ENCODE assay signal across 9 mouse cellular contexts in genomic region chr7:44670803-44671202, GRCm38 (mm10). TPM values are rescaled to one million over a fixed set of nuclear protein-coding genes. Genes with fewer than 3 reads are reported as not detected.
DNase-seq lines count a peak whose midpoint lies in the region; ATAC-seq lines count a peak whose summit lies in the region.
"Had no signal": no experiment of that assay in that cellular context is flagged by ENCODE, and none has a peak within 500 bp of the region (broad histone marks: within the 10 kb centered on the region; RNA-seq: fewer than 3 reads in every experiment).

TSS of gene Myh14 (minus strand) at chr7:44670843.

- no peaks in the 10 kb centered on the region for H3K36me3 ChIP-seq in hindbrain, embryonic 16.5 days (ENCODE audit: control insufficient read depth, insufficient read depth, low read length)

- peaks cover 7% of the 10 kb centered on the region for H3K4me1 ChIP-seq in hindbrain, embryonic 16.5 days (ENCODE audit: control insufficient read depth, insufficient read depth, low read depth, low read length)

- no peak within 1 kb of the TSS for H3K27ac ChIP-seq in hindbrain, embryonic 16.5 days (ENCODE audit: low read depth, low read length)

- peak within 1 kb of the TSS; percentile 63 for H3K4me2 ChIP-seq in hindbrain, embryonic 16.5 days (ENCODE audit: low read length)

- peaks cover 10% of the 10 kb centered on the region; the same call in 1 of the 2 replicates for H3K27me3 ChIP-seq in hindbrain, embryonic 16.5 days (replicated peaks; ENCODE audit: control insufficient read depth, insufficient read depth, low read length)

- ATAC-seq in hindbrain, embryonic 16.5 days: peak; percentile 97

- no peaks in the 10 kb centered on the region for H3K9me3 ChIP-seq in hindbrain, embryonic 16.5 days (ENCODE audit: control insufficient read depth, low read length)

- DNase-seq in adrenal gland, adult 8-10 months: peak; percentile 92
- DNase-seq in embryo, embryonic 10 days (ENCODE audit: low spot score): peak; percentile 94
- DNase-seq in gastrocnemius, adult 8-10 months (ENCODE audit: low spot score in 2 of 2): peak; percentile 87 to 94
- peak; percentile 93 to 96 for DNase-seq in layer of hippocampus, postnatal 36 days
- DNase-seq in lung, postnatal 10 days: peak; percentile 89
- peak; percentile 93 for DNase-seq in retina, embryonic 14.5 days (ENCODE audit: low spot score)
- DNase-seq in urinary bladder, postnatal 36 days (ENCODE audit: low spot score in 2 of 2): peak; percentile 75 to 88

- 1% methylated on average over 23 of the region's 23 CpGs for WGBS in hindbrain, embryonic 16.5 days

- peak within 1 kb of the TSS; percentile 47; the same call in 1 of the 2 replicates for H3K9ac ChIP-seq in hindbrain, embryonic 16.5 days (ENCODE audit: low read depth, low read length)

- H3K4me3 ChIP-seq in hindbrain, embryonic 16.5 days (ENCODE audit: low read length): peak within 1 kb of the TSS; percentile 41
- H3K4me3 ChIP-seq: erythroblast, embryonic 14.5 days had no signal

RNA-seq across cellular contexts. Expression of gene Myh14, which starts in this region (rescaled TPM):
- 10 to 100 TPM in 1 of 4 experiments, 1 to 10 TPM in 3; 7.3 to 16.5 (median 8.4) TPM for total RNA-seq in adrenal gland, adult 8-10 months (2022)
- total RNA-seq in gastrocnemius, adult 8-10 months (2022): 10 to 100 TPM; 38.7 to 58.3 (median 42.5) TPM
- polyA plus RNA-seq in hindbrain, embryonic 16.5 days (2015; fragmentation: Nextera tagmentation; extraction: Ambion mirVana): 5.0 and 8.0 TPM in 2 replicates
- 10 to 100 TPM; 27.7 to 28.1 TPM for total RNA-seq in layer of hippocampus, postnatal 36 days (2021)
